Mouse (Mus musculus): ENCODE measurements around the gene Lpp.

Gene Lpp

GRCm38 (mm10) chr16:24930621-24931020 lies 537.3 kb downstream of the Lpp start:
- no peak for DNase-seq (ENCODE audit: low read depth, low spot score)

GRCm38 (mm10) chr16:24932816-24933215 lies 539.5 kb downstream of the Lpp start:
- DNase-seq (ENCODE audit: low read depth, low spot score), result no peak

- no peak for DNase-seq (ENCODE audit: low read depth, low spot score)
Measured at GRCm38 (mm10) chr16:24933691-24934090, 540.4 kb downstream of the Lpp start.

- DNase-seq (ENCODE audit: low read depth, low spot score), result no peak
Measured at GRCm38 (mm10) chr16:24941306-24942160, 548.2 kb downstream of the Lpp start.

GRCm38 (mm10) chr16:24943486-24944261 lies 550.4 kb downstream of the Lpp start:
- no peak for DNase-seq (ENCODE audit: low read depth, low spot score)

- no peak for DNase-seq (ENCODE audit: low read depth, low spot score)
Measured at GRCm38 (mm10) chr16:24946356-24946755, 553.0 kb downstream of the Lpp start.

GRCm38 (mm10) chr16:24947485-24947884 lies 554.2 kb downstream of the Lpp start:
- DNase-seq (ENCODE audit: low read depth, low spot score), result no peak

- no peak for DNase-seq (ENCODE audit: low read depth, low spot score)
Measured at GRCm38 (mm10) chr16:24948091-24948690, 554.9 kb downstream of the Lpp start.

GRCm38 (mm10) chr16:24949265-24949664 lies 556.0 kb downstream of the Lpp start:
- DNase-seq (ENCODE audit: low read depth, low spot score), result no peak

- no peak for DNase-seq (ENCODE audit: low read depth, low spot score)
Measured at GRCm38 (mm10) chr16:24950112-24950743, 556.9 kb downstream of the Lpp start.

- DNase-seq (ENCODE audit: low read depth, low spot score), result no peak
Measured at GRCm38 (mm10) chr16:24951909-24952308, 558.6 kb downstream of the Lpp start.

- no peak for DNase-seq (ENCODE audit: low read depth, low spot score)
Measured at GRCm38 (mm10) chr16:24955054-24955453, 561.7 kb downstream of the Lpp start.

- no peak for DNase-seq (ENCODE audit: low read depth, low spot score)
Measured at GRCm38 (mm10) chr16:24958661-24959060, 565.4 kb downstream of the Lpp start.

GRCm38 (mm10) chr16:24960901-24961806 lies 567.8 kb downstream of the Lpp start:
- DNase-seq (ENCODE audit: low read depth, low spot score), result no peak

GRCm38 (mm10) chr16:24964311-24964710 lies 571.0 kb downstream of the Lpp start:
- no peak for DNase-seq (ENCODE audit: low read depth, low spot score)

GRCm38 (mm10) chr16:24965091-24965490 lies 571.8 kb downstream of the Lpp start:
- no peak for DNase-seq (ENCODE audit: low read depth, low spot score)

- DNase-seq (ENCODE audit: low read depth, low spot score), result no peak
Measured at GRCm38 (mm10) chr16:24966460-24966859, 573.2 kb downstream of the Lpp start.

GRCm38 (mm10) chr16:24973009-24973631 lies 579.8 kb downstream of the Lpp start:
- DNase-seq (ENCODE audit: low read depth, low spot score), result no peak

GRCm38 (mm10) chr16:24977771-24978170 lies 584.5 kb downstream of the Lpp start:
- DNase-seq (ENCODE audit: low read depth, low spot score), result no peak

GRCm38 (mm10) chr16:24978226-24978625 lies 584.9 kb downstream of the Lpp start:
- no peak for DNase-seq (ENCODE audit: low read depth, low spot score)

All from ES-CJ7 (cell line).